In genomic region chr15:102222386-102222785, GRCm38 (mm10) we compare ENCODE assay signal across 1 mouse cellular context.
TF ChIP-seq lines count a peak whose summit lies in the region.

No protein-coding gene starts in this region.

TF ChIP-seq in CH12.LX, 34 proteins besides CTCF, POLR2A, EP300 and RAD21 (continued from another document):
- TF ChIP-seq GABPA (IDR thresholded peaks at IDR 0.05; ENCODE audit: insufficient replicate concordance, low read depth, low read length) (no peak), HCFC1 (IDR thresholded peaks at IDR 0.05; ENCODE audit: low read depth, low read length) (no peak)
